Mouse (Mus musculus): ENCODE measurements around the gene Tmem200c.

The Tmem200c gene

DNA sequence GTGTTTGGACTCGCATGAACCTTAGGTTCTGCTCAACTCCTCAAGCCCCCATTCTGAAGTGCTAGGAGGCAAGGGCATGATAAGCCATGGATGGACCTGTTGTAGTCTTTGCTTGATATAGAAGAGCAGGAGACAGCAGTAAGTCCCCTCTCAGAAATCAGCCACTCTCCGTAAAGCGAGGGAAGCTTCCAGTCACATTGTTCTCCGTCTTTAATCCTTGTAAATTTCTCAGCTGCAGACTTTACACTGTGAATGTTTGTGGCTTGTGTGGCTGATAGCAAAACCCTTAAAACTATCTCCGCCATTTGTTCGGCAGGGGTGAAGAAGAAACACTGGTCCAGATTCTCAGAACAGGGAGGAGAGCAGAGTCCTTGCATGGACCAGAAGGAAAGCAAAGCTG lies at the start of gene Tmem200c:
Gene Tmem200c (plus strand): TSS at position 301 of the 400 bp plus-strand sequence.
- no peak for DNase-seq

DNA sequence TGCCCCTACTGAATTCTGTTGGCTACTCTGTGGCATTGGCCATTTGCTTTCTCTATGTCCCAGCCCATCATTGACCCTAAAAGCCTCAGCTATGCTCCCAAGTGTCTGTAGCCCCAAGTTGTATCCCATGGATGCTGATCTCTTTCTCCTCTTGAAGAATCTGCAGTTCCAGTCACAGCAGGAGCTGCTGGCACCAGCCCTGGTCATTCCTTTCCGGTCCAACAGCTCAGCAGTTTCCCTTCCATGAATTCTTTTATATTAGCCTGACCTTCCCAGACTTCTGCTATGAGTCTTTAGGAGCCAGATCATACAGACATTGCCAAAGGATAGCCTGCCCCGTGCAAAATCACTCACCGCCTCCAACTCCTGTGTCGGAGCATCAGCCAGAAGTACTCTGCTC lies 32.7 kb upstream of the Tmem200c start:
- DNase-seq: no peak

DNA sequence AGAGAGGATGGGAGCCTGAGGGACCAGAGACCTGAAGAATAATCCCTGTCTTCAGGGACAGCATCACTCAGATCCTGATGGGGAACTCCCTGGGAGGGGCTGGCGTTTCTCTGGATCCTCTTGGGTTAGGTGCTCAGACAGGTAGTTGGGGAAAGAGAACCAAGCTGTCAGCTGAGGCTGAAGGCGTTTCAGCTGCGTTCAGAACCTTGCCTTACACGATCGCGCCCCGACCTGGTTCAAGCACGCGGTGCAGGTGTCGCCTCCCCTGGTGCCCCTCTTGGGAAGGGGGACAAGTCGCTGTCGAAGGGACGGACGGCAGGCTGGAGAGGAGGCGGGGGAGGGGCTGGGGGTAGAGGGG lies 10.2 kb downstream of the Tmem200c start:
- DNase-seq: no peak

DNA sequence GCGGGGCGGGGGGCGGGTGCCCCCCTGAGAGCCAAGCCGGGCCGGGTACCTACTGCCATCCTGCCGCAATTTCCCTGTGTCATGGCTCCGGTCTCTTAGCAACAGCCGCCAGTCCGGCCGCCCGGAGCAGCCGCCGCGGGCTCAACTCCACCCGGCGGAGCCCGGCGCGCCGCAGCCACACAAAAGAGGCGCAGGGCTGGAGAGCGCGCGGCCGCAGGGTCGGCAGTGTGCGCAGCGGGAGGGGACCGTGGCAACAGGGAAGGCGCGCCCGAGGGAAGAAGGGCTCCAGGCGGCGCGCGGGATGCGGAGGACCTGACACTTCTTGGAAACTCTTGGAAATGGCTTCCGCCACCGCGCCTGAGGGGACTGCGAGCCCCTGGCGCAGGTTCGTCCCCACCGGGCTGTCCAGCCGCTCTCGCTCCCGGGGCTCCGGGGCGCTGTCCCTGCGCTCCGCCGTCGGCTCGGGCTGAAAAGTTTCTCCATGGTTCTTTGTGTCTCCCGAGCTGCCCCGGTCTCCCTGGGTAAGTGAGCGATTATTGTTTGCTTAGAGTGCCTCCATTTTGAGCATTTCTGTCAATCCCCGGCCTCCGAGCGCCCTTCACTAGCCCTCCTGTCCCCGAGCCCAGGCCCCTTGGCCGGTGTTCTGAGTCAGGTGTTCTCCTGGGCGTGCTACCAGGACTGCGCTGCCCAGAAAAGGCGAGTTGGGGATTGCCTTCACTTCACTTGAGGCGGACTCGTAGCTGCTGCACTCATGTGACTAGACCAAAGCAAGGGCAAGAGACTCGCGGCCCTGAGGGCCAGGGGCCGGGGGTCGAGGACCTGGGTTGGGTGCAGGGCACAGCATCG lies 10.8 kb downstream of the Tmem200c start:
- peak; percentile 57 for DNase-seq

DNA sequence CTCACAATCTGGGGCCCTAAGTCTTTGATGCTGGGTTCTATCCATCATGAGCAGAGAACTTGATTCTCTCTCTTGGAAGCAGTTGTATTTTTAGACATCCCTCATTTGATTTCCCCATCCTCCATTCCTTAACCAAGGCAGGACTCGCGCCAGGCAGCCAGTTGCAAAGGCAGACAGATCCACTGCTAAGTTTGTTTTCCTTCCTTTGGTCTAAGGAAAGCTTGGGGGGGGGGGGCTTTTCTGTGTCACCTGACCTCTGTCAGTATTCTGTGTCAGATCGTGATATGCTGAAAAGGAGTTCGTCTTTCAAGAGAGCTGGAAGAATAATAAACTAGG lies 11.4 kb downstream of the Tmem200c start:
- peak; percentile 62 for DNase-seq

DNA sequence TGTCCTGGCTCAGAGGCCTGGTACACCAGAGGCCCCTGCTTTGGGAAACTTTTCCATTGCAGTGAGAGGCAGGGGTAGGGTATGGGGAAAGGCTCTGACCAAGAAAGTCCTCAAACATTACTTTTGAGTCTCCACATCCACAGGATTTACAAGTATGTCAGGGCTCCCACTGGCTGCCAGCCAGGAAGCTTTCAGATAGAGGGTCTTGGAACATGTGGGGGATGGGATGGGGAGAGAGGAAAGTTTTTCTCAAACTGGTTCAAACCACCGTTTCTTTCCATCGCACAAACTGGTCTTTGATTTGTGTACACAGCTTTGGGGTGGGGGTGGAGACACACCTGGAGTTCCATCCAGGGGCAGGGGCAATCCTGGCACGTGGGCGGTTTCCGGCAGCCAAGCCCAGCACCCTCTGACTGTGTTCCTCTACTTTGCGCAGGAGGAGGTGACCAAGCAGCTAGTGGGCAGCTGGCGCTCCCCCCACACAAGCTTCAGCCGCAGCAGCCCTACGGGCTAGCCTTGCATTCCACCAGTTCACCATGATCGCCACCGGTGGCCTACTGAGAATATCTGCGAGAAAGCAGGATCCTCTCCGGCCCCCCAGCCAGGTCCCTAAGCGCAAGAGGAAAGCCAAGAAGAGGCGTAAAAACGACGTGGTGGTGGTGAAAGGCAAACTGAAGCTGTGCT lies 13.6 kb downstream of the Tmem200c start:
- DNase-seq: peak; percentile 25

DNA sequence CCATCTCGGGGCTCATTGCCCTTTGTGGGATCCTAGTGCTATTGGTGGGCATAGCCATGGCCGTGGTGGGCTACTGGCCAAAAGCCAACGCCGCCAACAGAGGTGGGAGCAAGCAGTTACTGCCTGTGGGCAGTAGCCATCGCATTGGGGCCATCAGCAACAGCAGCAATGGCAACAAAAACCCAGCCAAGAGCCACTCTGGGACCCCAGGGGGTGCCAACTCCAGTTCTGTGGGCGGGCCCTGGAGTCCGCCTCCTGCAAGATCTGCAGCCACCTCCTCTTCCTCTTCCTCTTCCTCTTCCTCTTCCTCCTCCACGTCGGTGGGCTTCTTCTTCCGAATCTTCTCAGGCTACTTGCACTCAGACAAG lies 14.1 kb downstream of the Tmem200c start:
- DNase-seq: no peak

DNA sequence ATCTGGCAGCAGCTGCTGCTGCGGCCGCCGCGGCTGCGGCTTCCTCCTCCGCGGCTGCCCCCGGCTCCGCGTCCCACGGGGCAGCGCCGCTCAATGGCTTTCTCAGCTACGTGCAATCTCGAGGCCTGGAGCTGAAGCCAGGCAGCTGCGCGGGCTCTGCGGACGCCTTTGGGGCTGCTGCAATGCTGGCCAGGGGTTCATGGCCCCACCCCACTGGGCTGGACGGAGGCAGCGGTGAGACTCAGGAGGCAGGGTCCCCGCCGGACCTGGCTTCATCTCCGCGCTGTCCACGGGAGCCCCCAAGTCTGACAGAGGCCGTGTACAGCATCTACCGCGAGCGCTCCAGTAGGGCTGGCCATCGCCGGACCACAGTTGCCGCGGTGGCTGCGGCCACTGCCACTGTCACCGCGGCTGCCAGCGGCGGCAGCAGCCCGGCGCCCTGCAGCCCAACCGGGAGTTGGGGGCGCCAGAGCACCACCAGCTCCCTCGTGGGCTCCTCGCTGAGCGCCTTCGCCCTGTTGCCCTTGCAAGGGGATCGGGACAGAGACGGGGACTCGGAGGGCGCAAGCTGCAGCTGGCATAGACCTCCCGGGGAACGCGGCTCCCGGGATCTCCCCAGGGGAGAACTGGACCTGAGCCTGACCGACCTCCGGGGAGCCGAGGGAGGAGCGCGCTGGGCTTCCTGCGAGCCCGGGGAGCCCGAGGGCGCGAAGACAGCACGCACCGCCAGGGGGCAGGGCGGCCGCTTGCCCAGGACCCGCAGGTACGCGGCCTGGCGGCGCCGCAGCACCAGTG lies 14.9 kb downstream of the Tmem200c start:
- peak; percentile 42 for DNase-seq

DNA sequence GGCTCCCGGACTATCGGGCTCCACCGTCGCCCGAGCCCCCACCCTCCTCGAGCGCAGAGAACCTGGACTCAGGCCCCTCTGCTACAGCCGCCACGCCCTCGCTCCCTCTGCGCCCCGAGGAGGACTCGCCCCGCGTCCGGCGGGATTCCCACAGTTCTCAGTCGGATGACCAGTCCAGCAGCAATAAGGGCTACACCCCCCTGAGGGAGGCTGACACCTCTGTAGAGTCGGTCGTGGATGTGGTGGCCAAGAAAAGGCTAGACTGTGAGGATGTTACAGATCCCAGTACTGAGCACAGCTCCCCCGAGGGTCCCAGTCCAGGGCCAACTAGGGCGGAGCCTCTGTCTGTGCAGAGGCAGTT lies 15.4 kb downstream of the Tmem200c start:
- DNase-seq: no peak

DNA sequence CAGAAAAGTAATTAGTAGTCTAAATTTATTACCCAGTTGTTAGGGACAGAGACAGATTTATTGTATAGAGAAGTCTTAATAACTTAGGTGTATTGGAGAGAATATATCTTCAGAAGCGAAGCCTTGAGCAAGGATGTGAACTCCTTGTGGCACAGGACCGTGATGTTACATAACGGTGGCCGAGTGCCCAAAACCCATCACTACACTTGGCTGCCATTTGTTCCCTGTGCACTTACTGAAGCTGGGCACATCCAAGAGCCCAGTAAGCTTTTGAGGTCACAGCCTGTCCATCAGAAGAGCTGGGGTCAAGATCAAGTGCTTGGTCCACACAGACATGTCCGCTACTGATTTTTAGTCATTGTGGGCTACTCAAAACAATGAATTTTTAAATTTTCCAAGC lies 19.5 kb downstream of the Tmem200c start:
- peak; percentile 33 for DNase-seq

DNA sequence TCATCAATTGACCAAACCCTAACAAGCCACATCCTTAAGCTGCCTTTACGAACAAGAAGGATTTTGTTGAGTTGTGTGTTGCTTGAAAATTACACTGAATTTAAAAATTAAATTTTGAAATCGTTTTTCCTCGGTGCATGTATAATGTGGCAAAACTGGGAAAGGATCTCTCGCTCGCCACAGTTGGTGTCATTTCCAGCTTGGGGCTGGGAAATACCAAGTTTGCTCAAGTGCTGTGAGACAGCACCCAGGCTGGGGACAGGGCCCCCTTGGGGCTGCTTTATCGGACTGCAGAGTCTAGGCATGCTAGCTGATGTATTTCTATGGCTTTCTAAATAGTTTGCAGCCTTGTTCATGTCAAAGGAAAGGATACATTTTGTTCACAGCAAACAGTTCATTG lies 22.3 kb downstream of the Tmem200c start:
- DNase-seq: peak; percentile 15

DNA sequence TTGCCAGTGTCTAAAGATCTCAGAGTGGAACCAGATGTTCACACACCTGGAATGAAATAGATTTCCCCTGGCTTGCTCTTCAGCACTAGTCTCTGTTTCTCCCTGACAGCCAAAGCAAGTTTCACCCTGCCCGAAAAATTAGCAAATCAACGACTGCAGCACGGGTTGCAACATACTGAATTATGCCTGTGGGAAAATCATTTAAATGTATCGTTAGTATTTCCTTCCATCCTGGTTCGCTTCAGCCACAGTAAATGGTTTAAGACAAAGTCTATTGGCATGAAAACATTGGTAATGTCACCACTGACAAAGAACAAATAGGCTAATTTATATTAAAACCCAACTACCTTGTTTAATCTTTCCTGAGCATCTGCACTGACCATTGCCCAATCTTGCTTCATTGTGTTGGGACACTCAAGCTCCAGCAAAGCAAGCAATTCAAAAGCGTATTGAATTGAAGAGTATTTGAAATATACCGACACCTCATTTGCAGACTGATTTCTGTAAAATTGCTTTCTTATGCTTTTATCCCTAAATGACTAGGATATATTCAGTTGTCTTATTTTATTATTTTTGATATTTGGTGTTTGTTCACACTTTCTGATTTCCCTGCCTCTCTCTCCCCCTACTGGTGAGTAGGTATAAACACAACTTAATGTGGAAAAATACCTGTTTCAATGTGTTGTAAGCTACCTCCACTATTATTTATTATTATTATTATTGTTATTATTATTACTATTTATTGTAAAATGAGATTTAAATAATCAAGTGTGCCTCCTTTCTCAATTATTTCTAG lies 25.9 kb downstream of the Tmem200c start:
- DNase-seq: no peak

DNA sequence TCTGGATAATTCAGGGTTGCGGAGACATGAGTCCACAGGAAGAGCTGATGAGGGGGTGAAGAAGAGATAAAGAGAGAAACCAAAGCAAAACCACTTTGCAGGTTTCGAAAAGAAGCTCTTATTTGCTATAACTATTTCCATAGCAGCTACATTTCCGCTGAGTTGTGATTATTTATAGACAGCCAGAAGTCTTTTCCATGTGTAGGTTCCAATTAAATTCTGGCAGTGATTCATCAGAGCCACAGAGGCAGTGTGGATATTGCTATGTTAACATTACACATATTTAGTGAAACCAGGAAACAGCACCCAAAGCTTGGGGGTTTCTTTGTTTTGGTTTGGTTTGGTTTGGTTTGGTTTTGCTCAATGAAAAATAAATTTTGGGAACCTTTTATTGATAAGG lies 37.8 kb downstream of the Tmem200c start:
- DNase-seq: no peak

DNA sequence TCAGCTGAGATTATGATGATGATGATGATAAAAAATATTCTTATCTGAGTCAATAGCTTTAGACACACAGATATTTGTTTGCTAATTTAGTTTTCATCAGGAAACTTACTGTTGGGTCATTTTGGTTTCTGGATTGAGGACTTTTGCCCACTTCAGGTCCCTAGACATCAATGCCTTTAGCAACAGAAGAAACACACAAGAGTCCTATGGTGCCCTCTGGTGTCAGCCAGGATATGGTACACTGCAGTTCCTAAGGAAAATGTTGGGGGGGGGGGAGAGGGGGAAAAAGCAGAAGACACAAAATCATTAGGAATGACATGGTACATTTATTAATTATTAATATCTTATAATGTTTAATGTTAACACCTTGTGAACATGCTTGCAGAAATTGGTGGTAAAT lies 42.0 kb downstream of the Tmem200c start:
- DNase-seq: no peak

DNA sequence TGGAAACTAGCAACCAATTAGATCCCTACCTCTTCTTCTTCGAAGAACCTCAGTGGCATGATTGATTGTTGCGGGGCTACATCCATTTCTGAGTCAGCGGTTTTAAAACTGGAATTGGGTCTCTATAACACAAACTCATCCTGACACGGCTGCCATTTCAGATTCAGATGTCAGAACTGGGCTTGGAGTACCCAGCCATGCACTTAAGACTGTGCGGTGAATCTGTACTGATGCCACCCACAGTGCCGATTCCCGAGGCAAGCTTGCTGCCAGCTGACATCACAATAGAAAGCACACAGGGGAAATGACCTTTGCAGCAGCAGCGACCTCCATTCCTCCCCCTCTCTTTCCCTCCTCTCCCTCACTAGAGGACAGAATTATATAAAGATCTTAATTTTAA lies 47.6 kb downstream of the Tmem200c start:
- no peak for DNase-seq

DNA sequence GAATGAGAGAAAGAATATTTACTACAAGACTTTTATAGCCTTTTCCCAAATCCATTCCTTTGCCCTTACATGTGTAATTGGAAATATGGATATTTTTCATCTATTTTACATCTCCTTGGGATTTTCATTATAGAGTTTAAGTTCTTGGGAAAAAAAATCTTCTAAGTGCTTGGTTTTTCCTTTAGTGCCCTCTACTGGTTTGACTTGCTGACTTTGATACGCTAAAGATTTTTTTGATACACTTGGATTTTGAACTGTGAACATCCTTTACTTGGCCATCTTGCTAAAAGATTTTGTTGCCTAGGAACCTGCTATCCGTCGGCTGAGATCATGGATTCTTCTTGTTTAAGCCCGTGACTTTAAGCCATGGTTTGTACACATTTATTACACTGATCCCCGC lies 48.8 kb downstream of the Tmem200c start:
- no peak for DNase-seq

DNA sequence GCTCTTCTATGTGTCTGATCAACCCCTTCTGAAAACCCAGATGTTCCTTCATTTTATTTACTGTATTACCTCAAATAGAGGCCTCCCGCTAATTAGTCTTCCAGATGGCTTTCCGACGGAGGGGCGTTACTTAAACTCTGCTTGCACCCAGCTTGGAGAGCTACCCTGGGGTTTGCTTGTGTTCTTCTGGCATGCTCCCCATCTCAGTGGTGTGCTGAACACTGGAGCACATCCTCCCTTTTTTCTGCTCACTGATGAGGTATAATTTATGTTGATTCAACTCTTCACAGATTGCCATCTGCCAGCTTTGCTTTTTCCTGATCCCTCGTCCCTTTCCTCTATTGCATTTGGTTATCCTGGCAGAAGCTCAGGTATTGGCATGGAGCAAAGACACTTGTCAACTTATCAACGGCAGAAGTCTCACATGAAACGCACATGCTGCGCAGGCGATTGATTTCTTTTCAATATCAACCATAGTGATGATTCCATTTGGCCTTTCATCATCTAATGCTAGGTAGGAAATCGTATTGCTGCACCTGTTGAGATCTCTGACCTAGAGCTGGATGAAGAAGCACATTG lies 49.6 kb downstream of the Tmem200c start:
- DNase-seq: no peak

DNA sequence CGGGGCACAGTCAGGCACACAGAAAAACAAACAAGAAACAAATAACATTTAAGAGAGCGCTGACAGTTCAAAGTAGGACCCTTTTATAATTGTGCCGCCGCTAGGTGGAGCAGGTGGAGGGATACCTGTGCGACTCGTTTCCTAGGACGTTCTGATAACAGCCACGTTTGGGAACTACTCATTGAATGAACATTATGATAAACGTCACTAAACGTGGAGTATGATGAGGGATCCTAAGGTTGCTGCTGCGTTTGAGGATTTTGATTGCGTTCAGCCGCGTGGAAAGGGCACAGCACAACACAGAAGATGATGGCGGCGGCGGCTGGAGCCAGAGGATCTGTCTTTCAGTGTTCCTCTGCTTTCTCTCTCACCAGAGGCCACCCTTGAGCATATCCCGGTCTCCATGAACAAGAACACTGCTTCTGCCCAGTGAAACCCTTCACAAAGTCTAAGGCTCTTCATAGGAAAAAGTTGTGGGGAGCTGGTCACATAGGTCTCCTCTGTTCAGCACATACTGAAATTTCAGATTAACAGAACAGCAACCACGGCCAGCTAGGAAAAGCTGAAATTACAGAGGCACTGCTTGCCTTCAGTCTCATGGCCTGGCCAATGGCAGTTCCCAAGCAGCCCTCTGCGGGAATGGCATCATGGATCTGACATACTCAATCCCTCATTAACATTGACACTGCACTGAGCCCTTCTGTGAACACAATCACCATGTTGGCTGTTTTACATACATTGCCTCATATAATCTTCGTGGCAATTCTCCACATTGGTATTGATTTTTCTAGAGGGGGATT lies 55.5 kb downstream of the Tmem200c start:
- DNase-seq: peak; percentile 57

DNA sequence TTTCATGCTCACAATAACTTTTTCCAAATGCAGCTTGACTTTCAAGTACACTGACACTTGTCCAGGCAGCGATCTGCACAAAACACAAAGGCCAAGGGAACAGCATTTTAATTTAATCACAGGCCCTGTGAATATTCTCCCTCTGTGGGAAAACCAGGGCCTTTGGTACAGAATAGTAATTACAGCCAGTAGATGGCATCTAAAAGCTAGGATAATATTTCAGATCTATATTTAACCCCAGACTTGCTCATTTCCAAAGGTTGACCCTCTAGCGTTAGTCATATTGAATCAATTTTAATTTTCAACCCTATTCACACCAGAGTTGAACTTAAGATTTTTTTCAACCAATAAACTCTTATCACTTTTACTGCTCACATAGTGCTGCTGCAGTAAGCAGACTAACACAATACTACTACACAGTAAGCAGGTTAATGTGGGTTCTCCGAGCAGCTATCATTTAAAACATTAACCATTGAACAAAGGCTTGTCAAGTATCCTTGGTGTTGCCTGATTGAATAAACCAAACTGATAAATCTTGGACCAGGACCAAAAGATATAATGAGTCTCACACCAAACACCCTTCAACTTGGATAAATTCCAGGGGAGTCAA lies 57.2 kb downstream of the Tmem200c start:
- DNase-seq: no peak

DNA sequence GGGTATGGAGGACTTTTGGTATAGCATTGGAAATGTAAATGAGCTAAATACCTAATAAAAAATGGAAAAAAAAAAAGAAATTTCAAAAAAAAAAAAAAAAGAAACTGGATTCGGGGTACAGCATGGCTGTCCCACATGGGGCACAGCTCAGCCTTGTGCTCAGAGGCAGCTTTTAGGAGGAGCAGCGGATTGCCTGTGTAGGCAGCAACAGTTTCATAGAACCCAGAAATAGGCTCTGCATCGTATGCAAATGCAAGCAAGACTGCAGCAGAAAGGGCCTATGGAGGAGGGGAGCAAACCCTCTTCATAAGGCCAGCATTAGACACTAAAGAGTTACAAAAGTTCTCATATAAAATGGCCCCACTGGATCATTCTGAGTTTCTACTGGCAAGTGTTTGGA lies 64.2 kb downstream of the Tmem200c start:
- peak; percentile 20 for DNase-seq
